Mouse (Mus musculus): ENCODE measurements around the gene Spint2.
"Not testable (repeated sequence)": the region's sequence is repeated elsewhere in the genome, so short reads cannot be mapped to it uniquely, and the experiment has no call there.

Gene Spint2

GRCm38 (mm10) chr7:29237596-29237995, 44.1 kb downstream of the Spint2 start:
- not testable (repeated sequence) for DNase-seq

GRCm38 (mm10) chr7:29236593-29236992, 45.1 kb downstream of the Spint2 start:
- DNase-seq, result no peak

DNA sequence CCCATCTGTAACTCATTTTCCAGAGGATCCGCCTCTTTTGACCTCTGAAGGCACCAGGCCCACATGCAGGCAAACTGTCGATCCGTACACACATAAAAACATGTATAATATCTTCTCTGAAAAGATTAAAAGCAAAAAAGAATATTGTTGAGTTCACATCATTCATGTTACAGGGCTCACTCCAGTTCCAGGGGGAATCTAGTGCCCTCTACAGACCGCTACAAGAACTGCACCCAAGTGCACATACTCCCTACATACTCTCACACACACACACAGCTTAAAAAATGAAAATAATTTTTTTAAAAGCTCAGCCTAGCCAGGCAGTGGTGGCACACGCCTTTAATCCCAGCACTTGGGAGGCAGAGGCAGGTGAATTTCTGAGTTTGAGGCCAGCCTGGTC, 47.1 kb downstream of the Spint2 start:
- no peak for DNase-seq

DNA sequence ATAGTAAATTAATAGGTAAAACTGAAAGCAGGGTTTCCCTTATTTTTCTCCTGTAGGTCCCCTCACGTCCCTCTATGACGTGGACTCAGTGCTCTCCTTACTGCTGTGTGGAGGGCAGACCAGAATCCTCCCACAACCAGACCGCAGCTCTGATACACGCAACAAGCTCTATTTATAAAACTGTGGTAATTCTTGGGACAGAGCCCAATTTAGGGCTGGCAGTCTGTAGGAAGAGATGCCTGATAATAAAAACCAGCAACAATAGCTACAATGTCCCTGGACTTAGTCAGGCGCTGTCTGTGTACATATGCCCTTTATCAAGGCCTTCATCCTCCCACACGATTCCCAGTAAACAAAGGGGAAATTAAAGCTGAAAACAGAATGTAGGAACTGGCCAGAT, 48.0 kb downstream of the Spint2 start:
- DNase-seq, result no peak

DNA sequence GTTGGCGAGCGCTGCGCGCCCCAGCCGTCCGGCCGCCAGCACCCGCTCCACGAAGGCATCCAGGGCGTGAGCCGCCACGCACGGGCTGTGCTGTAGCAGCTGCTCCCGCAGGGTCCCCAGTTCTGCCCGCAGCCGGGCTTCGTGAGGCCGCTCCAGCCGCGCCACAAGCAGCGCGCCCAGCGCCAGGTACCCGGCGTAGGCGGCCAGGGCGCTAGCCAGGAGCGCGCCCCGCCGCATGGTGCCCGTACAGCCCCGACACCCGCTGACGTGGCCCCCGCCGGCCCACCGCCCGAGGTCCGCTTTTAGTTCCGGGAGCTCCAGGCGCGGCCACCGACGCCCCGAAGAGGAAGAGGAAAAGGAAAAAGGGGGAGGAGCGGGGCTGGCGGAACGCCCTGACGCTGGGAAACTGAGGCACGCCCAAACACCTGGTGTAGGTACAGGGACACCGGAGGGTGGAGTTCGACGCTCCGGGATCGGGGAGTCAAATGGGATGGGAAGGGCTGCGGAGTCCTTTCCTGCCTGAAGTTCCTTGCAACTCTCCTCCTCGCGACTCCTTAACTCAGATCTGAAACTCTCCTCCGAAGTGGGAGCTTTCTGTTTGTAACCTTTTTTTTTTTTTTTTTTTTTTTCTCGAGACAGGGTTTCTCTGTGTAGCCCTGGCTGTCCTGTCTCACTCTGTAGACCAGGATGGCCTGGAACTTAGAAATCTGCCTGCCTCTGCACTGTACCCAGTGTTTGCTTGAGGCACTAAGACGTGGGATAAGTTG, 49.3 kb downstream of the Spint2 start, which contains the start of gene Kcnk6:
Gene Kcnk6 (minus strand): TSS at position 269 of the 767 bp plus-strand sequence.
- DNase-seq, result peak; percentile 20

DNA sequence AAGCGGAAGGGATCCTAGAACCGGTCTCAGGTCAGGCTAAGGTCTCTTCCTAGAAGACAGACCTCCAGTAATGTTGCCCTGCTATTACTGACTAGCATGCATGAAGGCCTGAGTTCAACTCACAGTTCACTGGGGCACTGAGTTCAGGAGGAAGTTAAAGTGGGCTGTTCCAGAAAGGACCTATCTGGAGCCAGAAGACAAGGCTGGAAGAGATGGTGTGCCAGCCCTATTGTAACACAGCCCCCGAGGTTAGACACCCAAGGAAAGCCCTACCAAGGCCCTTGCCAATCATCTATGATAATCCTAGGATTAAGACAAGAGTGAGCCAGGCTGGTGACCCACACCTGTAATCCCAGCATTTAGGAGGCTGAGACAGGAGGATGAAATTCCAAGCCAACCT, 50.2 kb downstream of the Spint2 start:
- DNase-seq, result no peak

DNA sequence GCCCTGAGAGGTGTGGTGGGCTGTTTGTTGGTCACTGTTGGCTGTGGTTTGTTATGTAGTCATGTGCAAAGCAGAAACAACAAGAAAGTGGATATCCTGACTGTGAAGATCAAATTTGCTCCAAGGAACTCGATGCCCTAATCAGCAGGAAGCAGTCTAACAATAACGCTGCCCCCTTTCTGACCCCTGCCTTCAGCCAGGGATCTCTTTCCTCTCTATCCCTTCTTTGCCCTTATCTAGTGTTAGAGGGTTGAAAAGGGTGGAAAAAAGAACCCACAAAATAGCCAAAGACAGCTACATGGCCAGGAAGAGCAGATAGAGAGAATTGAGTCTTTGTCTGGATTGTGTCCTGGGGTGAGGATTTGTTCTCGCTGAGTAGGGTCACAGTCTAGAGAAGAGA, 51.2 kb downstream of the Spint2 start:
- DNase-seq, result no peak

- DNase-seq, result no peak
Measured at GRCm38 (mm10) chr7:29228202-29228601, 53.5 kb downstream of the Spint2 start.

DNA sequence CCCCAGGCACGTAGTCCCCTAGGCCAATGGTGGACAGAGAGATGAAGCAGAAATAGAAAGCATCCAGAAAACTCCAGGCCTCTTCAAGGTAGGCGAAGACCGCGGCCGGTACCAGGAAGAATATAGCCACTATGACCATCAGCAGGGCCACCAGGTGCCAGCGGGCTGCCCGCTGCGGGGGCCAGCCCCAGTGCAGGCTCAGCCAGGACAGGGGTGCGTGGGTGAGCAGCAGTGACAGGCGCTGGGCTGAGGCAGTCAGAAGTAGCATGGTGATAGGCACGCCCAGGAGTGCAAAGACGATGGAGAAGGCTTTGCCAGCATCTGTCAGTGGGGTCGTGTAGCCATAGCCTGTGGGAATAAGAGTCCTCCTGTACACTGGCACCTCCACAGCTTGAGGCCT, 56.2 kb downstream of the Spint2 start:
- DNase-seq, result no peak

DNA sequence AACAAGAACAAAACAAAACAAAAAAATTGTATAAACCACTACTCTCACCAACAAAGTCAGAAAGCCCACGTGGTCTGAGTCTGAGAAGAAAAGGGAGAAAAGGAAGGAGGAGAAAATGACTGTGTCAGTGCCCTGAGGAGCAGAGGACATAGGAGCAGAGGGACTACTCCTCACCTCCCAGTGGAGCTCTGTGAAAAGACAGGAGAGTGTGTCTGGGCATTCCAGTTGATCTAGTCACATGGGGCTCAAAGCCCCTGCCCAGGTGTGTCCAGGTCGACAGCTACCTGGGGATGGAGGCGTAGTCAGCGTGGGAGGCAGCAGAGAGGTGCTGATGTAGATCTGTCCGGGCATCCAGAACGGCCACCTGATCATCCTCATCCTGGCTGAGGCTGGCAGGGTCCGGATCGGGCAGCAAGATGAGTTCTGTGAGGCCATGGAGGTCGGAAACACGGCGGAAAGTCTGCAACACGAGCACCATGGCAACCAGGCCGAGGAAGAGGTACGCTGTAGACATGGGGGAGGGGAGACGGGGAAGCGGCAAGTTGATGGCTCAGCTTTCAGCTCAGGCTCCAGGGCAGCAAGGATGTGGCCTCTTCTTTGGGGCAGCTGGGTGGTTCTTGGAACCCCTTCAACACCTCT, 56.8 kb downstream of the Spint2 start:
- DNase-seq, result no peak

GRCm38 (mm10) chr7:29214846-29215245, 66.9 kb downstream of the Spint2 start:
- DNase-seq, result no peak

DNA sequence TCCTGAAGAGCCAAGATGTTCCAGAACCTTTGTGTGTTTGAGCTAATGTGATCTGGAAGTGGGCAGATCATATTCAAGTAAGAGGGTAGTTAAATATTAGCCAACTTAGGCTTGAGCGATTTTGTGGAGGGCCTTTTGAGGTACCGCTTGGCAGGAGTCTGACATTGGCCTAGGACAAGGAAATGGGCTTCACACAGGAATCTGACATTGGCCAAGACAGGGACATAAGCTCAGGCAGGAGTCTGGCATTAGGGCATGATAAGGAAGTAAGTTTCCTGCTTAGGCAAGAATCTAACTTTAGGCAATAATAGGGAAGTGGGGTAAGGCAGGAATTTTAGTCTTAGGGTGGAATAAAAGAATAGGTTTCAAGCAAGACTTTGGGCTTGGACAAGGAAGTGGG, 67.5 kb downstream of the Spint2 start:
- no peak for DNase-seq

DNA sequence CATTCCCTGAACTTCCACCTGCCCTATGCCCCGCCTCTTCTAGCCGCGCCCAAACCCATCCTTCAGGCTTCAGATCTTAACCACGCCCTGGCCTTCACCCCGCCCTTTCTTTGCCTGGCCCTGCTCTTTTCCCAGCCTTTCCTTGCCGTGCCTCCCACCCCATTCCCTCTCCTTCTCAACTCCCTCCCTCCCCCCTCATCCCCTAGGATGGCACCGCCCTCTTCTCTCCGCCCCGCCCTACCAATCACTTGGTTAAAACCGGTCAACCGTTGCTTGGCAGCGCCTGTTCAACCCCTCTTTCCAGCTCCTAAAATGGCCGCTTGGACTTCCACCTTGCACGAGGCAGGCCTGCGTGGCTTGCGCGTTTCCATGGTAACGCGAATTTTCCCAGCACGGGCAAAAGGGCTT, 68.0 kb downstream of the Spint2 start, which contains the start of gene Catsperg1:
Gene Catsperg1 (minus strand): TSS at position 361 of the 408 bp plus-strand sequence.
- DNase-seq, result peak; percentile 29

GRCm38 (mm10) chr7:29212775-29213560, 68.7 kb downstream of the Spint2 start:
- DNase-seq, result not testable (repeated sequence)

DNA sequence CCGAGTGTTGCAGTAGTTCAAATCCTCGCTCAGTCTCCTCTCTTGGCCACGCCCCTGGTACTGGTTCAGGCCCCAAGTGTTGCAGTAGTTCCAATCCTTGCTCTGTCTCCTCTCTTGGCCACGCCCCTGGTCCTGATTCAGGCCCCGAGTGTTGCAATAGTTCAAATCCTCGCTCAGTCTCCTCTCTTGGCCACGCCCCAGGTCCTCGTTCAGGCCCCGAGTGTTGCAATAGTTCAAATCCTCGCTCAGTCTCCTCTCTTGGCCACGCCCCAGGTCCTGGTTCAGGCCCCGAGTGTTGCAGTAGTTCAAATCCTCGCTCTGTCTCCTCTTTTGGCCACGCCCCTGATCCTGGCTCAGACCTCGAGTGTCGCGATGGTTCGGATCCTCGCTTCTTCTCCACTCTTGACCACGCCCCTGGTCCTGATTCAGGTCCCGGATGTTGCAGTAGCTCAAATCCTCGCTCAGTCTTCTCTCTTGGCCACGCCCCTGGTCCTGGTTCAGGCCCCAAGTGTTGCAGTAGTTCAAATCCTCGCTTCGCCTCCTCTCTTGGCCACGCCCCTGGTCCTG, 69.4 kb downstream of the Spint2 start:
- peak; percentile 60 for DNase-seq

GRCm38 (mm10) chr7:29211415-29212198, 70.1 kb downstream of the Spint2 start:
- DNase-seq, result peak; percentile 80

GRCm38 (mm10) chr7:29211013-29211412, 70.7 kb downstream of the Spint2 start:
- peak; percentile 71 for DNase-seq
